Mouse (Mus musculus) liver, adult 2 months (tissue): Measurements from ENCODE around the gene Fbxl17.

Experiments used
- CTCF ChIP-seq: fragments of 200-500 bp; IDR thresholded peaks from 2 replicates; pipeline ENCODE4 v1.5.1; 2011; ENCODE audit warnings: low read depth, low read length, control low read depth
- POLR2A ChIP-seq: fragments of 200-500 bp; IDR thresholded peaks from 2 replicates; pipeline ENCODE4 v1.6.1; 2011; ENCODE audit warnings: low read length, control low read depth; ENCODE audit not compliant: insufficient read depth; ENCODE audit errors: extremely low read depth

- TF ChIP-seq POLR2A, result no peak
- no peak for TF ChIP-seq CTCF
Measured at GRCm38 (mm10) chr17:63077509-63077908, 422.3 kb downstream of the Fbxl17 start.
